Mouse (Mus musculus): ENCODE measurements at regions not wholly inside any gene's neighbourhood (a gene's known extent, or its start where the extent isn't known, plus 50 kb on each side); places are given as distances from the start of the nearest gene placed in this dataset.
"Not testable (repeated sequence)": the region's sequence is repeated elsewhere in the genome, so short reads cannot be mapped to it uniquely, and the experiment has no call there.

DNA sequence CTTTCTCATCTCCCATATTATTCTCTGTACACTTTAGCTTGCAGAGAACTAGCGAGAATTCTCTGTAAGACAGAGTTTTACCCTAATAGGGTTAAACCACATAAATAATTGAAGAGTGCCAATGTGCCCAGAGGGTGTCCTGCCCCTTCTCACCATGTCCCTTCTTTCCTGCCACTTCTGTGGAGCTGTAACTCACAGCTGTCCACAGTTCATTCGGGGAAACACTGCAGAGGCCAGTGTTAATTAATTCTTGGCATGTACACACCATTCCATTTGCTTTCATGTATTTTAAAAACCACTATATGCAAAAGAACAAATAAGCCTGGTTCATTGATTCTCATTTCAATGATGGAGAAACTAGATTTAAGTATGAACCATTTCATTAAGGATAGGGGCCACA lies 787.8 kb downstream of the Ets1 start:
- DNase-seq (ENCODE audit: low spot score in 2 of 2), result no peak

DNA sequence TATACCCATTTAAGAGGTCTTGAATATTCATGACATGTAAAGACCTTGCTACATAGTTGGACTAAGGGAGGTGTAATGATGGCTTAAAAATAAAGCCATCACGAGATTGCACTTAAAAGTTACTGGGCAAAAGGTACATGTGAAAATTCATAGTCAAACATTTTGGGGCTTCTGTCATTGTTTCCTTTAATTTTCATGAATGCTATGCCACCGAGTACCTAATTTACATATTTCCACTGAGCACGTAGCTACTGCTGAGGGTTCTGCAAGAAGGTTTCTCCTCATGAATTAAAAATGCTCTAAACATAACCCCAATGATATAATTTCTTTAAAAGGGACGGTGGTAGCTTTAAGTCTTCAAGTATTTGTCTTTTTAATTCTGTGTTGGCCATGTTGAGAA lies 800.4 kb downstream of the Ets1 start:
- no peak for DNase-seq (ENCODE audit: low spot score in 2 of 2)

DNA sequence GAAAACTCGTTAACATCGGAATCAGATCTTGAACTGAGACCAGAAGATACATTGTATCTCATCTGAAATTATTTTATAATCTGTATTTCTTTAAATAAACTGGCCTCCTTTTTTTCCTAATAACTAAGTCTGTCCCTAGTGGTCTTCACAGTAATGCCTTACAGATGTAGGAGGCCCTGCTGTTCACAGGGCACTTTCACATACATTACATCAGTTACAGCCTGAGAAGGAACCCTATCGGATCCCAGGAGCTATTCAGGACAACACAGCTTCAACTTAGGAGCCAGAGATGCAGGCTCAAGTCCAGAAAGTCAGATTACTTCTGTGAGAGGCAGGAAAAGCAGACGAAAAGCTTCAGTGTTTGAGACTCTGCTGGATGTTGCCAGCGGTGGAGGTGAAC lies 806.2 kb downstream of the Ets1 start:
- DNase-seq (ENCODE audit: low spot score in 2 of 2), result no peak

DNA sequence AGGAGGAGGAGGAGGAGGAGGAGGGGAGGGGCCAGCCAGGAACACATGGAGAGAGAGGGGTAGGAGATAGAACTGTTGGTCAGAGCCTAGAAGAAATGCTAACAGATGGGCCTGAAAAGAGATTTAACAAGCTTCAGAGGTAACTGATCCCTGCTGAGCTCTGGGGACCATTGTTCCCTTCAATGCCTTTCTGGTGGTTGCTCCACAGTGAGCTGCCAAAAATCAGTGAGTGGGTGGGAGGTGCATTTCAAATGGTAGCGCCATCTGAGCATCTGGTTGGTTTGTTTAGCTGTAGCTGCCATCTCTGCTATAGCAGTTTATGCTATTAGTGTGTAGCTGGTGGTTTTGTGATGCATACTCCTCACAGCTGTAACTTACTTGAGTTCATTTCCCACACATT lies 809.9 kb downstream of the Ets1 start:
- no peak for DNase-seq (ENCODE audit: low spot score in 2 of 2)

DNA sequence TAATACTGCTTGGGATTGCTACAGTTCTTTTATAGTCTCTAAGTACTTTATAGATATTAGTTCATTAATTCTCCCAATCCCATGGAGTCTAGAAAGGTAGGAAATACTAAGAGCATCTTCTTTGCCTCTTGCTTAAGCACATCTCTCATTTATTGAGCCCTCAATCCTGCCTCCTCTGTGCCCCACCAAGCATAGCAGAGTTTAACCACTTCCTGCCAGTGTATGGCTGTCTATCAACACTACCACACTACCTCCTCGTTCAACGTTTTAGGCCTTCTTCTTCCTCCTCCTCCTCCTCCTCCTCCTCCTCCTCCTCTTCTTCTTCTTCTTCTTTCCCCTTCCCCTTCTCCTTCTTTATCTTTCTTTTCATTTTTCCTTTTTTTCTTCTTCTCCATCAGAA lies 839.1 kb downstream of the Ets1 start:
- DNase-seq (ENCODE audit: low spot score in 2 of 2), result no peak

DNA sequence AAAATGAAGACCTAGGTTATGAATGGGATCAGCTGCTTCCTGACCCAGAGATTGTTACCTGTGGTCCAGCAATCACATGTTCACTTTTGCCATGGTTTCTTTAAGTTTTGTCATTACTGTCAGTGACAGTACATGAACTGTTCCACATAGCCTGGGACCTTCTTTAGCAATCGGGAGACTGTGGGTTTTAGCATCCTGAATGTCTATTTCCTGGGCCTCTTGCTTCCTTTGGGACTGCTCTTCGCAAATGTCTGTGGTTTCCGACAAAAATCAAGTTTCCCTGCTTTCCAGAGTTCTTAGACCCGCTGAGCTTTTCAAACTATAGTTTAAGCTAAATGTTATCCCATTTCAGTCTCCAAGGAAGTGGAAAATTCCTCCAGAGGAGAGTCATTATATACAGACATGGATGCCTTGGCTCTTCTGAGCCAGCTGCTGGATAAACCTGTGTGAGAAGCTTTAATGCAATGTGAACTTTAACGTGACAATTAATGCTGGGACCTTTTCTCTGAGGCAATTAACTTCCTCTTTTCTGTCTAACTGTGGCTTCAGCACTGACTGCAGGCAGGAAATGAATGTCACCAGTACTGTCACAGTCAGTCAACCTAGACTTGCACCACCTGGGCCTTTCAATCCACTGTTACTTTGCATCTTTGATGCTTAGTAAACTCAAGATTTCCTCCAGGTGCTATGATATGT lies 847.0 kb downstream of the Ets1 start:
- DNase-seq (ENCODE audit: low spot score in 2 of 2), result no peak

DNA sequence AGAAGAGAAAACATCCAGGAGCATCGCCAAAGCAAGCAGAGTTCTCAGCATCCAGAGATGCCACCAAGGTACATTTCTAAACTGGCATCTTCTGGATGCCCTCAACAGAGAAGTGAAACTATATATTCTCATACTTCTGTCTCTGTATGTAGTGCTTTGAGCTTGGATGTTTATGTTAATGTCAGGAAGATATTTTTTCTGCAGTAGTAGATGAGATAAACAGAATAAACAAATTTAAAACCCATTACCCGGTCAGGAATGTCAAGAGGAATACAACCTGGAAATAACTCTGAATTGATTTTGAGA lies 847.5 kb downstream of the Ets1 start:
- no peak for DNase-seq (ENCODE audit: low spot score in 2 of 2)

DNA sequence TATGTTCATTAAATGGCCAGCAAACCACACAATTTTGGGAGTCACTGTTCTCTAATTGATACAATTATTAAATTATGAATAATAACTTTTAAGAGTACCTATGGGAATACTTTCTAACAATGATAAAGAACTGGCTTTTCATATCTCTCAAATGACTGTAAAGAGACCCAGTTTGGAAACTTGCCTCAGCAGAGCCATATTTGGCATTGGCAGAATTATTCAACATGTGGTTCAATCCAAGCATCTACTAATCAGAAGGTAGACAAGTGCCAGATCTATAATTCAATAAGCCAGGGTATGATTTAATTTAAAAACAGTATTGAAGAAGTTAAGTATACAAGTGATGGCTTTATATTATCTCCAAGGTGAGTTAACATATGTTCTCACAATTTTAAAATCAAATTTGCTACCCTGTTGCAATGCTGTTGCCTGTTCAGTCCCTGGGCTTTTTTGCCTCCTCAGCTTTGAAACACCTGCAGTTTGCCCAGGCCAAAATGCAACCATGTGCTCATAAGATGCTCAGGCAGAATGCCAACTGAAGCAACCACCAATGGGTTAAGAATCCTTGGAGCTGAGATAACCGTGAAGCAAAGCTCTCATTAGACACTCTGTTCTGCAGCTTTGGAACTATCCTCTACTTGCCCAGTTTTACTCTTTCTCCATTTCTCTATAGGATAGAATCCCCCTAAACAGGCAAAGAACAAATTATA lies 897.2 kb downstream of the Ets1 start:
- no peak for DNase-seq (ENCODE audit: low spot score in 2 of 2)

DNA sequence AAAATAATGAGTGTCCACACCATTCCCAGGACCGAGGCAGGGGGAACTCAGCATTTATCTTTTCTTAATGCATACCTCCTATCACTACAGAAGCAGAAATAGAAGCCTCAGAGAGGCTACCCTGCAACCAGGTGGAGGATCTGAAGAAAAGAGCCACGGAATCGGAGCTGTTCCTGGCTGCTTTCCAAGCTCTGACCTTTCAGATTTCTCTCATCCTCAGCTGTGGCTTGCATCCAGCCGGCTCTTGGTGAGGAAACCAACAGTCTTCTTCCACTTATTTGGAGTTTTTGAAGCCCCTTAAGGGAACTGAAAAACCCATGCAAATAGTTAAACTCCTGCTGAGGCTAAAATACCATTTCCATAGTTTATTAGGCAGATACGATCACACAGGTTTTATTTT lies 907.3 kb downstream of the Ets1 start:
- DNase-seq (ENCODE audit: low spot score in 2 of 2), result no peak

DNA sequence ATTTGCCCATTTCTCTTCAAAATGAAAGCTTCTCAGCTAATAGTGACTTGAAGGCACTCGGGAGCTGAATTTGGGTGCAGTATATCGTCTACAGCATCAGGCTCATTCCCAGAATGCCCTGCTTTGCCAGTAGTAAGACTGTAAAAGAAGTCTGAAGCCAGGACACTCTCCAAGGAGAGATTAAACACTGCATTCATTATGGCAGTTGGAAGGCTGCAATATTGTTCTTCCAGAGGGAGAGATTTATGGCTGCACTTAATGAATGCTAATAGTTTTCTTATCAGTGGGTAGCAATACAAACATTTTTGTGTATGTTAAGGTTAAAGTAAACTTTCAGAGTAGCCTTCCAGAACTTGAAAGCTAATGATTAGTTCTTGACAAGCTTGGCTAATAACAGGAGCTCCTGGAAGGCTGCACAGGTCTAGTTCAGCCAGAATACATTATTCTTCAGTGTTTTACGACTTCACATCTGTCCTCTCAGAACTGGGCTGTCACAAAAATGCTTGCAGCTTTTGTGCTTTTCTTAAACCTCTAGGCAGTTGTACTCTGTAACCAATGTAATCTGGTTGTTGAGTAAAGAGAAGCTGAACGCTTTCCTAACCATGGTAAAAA lies 910.2 kb downstream of the Ets1 start:
- no peak for DNase-seq (ENCODE audit: low spot score in 2 of 2)

DNA sequence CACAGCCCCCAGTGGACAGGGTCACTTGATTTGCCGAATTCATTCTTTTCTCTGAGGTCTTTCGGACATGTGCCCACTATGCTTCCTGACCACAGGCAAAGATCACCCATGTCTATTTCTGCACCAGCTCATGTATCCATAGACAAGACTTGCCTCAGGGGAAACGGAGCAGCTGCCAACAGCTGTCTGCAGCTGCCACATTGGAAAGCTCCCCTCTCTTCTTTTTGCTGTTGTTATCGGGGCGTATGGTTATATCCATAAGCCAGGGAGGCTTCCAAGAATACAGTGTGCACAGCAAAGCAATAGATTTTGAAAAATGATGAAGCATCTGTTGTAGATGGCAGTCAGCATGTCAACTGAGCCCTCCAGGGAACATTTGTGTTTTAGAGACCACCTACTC lies 913.4 kb downstream of the Ets1 start:
- DNase-seq (ENCODE audit: low spot score in 2 of 2), result no peak

DNA sequence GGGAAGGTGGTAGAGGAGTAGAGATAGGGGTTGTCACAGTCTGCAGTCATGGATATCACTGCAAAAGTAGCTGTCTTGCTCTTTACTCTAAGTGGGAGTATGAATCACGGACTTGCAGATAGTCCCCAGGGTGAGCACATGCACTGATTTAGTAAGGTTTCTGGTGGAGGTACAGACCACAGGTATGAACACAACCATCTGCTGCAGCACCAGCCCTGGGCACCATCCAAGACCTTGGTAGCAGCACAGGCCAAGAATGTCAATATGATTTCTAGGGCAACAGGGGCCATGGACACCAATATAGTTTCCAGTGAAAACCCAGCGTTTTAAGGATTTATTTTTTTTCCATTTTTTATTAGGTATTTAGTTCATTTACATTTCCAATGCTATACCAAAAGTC lies 913.7 kb upstream of the Kirrel3 start:
- DNase-seq (ENCODE audit: low spot score in 2 of 2), result no peak

DNA sequence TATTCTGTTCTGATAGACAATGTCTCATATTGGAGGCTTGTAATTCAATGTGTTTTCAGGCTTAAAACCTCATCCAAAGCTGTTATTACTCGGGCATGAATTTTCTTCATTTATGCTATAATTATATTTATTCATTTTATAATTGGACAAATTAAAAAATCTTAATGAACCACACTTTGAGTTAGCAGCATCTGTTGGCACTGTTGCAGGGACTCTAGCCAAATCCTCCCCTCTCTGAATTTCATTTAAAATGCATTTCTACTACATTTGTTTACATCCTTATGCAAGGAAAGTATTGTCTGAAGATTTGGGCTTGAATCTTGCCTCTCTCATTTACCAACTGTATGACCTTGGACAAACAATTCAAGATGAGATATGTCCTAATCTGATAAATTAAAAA lies 874.2 kb upstream of the Kirrel3 start:
- no peak for DNase-seq (ENCODE audit: low spot score in 2 of 2)

DNA sequence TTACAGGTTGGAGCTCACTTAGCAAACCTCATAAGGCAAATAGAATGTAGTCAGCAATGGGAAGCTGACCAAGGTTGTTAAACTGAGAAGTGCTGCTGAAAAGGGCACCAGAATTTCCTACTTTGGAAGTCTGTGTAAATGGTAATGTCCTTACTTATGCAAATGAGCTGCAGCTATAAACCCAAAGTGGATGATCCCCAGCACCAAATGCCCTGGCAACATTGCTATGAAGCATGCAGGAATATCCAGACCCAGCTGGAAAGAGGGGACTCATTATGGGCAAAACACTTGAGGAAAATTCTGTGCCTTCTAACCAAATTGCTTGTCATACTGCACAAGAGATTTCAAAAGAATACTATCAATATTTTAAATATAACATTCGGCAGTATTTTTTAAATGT lies 861.3 kb upstream of the Kirrel3 start:
- no peak for DNase-seq (ENCODE audit: low spot score in 2 of 2)

DNA sequence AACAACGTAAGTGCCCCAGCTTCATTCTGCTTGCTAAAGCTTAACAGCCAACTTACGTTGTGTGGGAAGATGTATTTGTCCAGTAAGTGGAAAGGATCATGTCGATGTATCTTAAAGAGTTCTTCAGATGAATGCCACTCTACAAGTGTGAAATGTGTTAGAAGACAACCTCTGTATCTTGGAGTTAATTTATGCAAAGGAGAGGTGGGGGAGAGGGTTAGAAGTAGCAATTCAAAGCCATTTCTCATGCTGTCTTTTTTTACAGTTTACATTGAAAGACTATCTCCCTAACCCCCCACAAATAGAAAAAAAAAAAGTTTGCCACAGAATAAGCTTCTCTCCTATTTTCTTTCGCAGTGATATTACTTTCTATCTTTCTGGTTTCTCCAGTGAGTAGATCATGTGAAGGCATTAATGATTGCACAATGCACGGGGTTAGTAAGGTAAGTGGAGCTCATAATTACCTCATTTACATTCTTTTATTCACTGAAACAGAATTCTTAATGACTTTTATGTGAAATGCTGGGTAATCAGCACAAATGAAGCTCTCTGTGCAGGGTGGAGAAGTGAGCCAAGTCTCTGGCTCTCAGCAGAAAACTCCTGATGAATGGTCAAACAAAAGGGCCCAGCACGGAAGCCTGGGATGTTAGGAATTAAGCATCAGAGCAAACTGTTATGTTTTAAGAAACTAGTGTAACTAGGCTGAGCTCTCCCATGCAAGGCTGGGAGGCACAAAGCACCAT lies 855.8 kb upstream of the Kirrel3 start:
- DNase-seq (ENCODE audit: low spot score in 2 of 2), result no peak

DNA sequence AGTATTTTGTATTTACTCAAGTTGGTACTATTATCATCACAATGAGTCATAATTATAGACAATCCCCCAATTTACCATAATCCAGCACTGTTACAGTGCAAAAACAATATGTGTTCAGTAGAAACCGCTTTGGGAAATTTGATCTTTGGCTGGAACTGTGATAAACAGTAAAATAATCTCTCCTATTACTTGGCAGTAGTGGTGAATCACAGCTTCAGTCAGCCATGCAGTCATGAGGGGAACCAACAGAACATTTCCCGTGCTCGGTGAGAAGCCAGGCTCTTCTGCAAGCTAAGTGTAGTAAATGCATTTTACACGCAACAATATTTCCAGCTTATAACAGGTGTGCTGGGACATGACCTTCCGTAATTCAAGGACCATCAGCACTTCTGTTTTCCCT lies 822.7 kb upstream of the Kirrel3 start:
- no peak for DNase-seq (ENCODE audit: low spot score in 2 of 2)

DNA sequence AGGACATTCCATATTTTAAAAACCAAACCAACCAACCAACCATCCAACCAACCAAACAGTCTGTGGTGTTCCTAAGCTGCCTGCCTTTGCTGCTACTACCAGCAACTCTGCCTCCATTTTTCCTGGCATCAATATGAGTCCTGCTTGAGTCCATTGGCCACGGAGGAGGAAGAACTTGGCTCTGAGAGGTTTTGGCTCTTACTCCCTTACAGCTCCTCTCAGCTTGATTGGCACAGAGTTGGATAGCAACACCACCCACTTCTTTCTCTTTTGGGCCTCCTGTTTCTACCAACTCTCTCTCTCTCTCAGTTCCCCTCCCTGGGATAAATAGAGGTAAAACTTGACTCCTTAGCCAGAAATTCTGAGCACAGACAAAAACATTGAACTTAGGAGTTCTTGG lies 804.6 kb upstream of the Kirrel3 start:
- DNase-seq (ENCODE audit: low spot score in 2 of 2), result peak in 1 of 2 experiments; percentile 54

DNA sequence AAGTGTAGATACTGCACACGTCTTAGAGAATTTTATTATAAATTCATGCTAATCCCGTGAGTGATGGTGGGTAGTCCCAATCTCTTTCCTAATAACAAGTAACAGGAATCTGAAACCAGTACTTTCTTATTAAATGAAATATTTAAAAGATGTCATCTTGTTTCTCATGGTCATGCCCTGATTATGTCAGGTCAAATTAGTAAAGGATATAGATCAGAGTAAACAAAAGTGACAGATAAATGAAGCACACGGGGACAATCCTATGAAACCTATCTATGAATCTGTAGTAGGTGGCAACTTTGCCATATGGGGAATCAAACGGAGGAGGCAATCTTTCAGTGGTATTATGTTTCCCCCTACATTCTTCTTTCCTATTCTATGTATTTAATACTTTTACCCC lies 794.0 kb upstream of the Kirrel3 start:
- no peak for DNase-seq (ENCODE audit: low spot score in 2 of 2)

DNA sequence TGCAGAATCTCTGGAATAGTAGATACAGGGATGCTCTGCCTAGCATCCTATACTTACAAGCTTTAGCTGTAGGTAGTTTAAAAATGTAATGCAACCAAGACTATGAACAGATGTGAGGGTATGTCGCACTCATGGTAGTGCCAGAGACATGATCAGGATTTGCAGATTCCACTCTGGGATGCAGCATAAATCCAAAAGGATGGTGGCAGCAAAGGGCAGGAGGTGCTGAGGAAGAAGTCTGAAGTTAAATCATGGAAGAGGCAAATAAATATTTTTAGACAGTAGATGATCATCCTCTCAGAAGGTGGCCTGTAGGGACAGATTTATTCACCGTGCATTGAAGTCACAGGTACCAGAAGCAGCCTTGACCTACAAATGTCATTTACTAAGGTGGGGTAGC lies 768.1 kb upstream of the Kirrel3 start:
- DNase-seq (ENCODE audit: low spot score in 2 of 2), result no peak

DNA sequence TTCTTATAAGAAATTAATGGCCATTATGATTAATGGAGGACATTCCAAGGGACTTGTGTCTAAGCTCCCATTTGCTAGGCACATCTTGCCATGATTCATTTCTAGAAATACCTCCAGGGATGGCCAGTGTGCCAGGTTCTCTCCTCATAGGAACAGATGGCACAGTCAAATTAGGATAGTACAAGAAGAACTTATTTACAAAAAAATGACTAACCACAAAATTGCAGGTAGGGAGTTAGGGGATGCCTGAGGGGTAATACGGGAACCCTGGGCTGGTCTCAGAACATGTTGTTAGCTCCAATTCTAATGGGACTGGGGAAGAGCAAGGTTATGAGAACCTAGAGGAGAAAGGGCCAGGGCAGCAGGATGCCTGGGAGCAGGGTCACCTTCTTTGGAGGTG lies 760.9 kb upstream of the Kirrel3 start:
- DNase-seq (ENCODE audit: low spot score in 2 of 2), result peak in 1 of 2 experiments; percentile 22

DNA sequence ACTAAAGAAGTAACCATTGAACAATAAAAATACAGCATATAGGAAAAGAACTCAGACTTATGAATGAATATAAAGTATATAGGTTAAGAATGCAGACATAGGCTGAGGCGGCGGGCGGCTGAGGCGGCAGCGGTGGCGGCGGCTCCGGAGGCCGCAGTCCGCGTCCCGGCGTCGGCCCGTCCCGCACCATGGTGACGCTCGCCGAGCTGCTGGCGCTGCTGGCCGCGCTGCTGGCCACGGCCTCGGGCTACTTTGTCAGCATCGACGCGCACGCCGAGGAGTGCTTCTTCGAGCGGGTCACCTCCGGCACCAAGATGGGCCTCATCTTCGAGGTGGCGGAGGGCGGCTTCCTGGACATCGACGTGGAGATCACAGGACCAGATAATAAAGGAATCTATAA lies 757.6 kb upstream of the Kirrel3 start:
- not testable (repeated sequence) for DNase-seq (ENCODE audit: low spot score in 2 of 2)

DNA sequence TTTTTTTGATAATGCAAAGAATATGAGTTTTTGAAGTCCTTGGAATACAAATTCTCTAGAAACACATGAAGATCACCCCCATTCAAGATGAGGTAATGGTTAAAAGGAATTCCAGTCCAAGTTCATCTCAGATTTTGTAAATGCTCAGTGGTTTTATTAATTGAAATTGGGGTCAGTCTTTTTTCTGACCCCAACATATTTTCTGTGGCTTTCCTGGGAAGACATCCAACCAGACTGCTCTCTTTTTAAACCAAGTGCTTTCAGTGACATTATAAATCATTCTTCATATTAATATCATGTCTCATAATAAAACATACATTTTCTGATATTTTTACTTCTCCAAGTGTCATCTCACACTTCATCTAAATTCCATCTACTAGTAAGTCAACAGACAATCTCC lies 725.0 kb upstream of the Kirrel3 start:
- DNase-seq (ENCODE audit: low spot score in 2 of 2), result no peak

DNA sequence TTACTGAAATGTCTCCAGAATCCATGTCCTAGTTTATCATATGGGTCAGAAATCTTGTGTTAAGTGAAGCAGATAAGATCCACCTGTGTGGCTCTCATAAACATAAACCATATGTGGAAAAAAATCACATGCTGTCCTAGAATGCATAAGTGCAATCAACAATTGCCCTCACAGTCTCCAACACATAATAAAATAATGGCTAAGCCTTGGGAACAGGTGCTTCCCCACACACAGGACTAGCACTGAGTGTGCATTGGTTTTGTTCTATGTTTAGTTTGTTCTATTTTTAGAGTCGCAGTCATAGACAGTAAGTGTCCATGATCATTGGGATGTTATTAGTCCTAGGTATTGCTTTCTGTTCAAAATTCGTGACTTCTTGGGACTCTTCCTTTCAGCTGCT lies 719.5 kb upstream of the Kirrel3 start:
- no peak for DNase-seq (ENCODE audit: low spot score in 2 of 2)
